Mouse (Mus musculus) heart, postnatal 0 days (tissue): ENCODE measurements at regions not wholly inside any gene's neighbourhood (a gene's known extent, or its start where the extent isn't known, plus 50 kb on each side); places are given as distances from the start of the nearest gene placed in this dataset.

Experiments used
- ATAC-seq: fragments of 200-750 bp; cut with Nextera tagmentation; 2 replicates; pipeline ENCODE4 v1.8.0; 2017; ENCODE audit warnings: low read depth, moderate number of reproducible peaks, moderate library complexity; ENCODE audit not compliant: insufficient read depth
- DNase-seq: peaks from one replicate; pipeline ENCODE4 v3.0.0-alpha.2; 2016; ENCODE audit warnings: low spot score
- H3K27ac ChIP-seq: fragments of 300-500 bp; sonication (generic); 2 replicates; pipeline ENCODE4 v1.5.1; 2014; ENCODE audit warnings: low read depth, mild to moderate bottlenecking
- H3K27me3 ChIP-seq: fragments of 300-500 bp; sonication (generic); 2 replicates; pipeline ENCODE4 v1.6.1; 2014; ENCODE audit warnings: low read length, mixed read lengths; ENCODE audit not compliant: control insufficient read depth, insufficient read depth
- H3K36me3 ChIP-seq: fragments of 300-500 bp; sonication (generic); replicated peaks from 2 replicates; pipeline ENCODE4 v1.6.1; 2014; ENCODE audit warnings: low read length, mixed read lengths; ENCODE audit not compliant: control insufficient read depth, insufficient read depth
- H3K4me1 ChIP-seq: fragments of 300-500 bp; sonication (generic); 2 replicates; pipeline ENCODE4 v1.6.1; 2014; ENCODE audit warnings: antibody characterized with exemption; ENCODE audit not compliant: control insufficient read depth, insufficient read depth
- H3K4me2 ChIP-seq: fragments of 300-500 bp; sonication (generic); 2 replicates; pipeline ENCODE4 v1.6.1; 2014; ENCODE audit warnings: low read depth, mild to moderate bottlenecking, low read length, moderate library complexity
- H3K4me3 ChIP-seq: fragments of 300-500 bp; sonication (generic); 2 replicates; pipeline ENCODE4 v1.5.1; 2014; ENCODE audit warnings: low read depth, low read length
- H3K9ac ChIP-seq: fragments of 300-500 bp; sonication (generic); replicated peaks from 2 replicates; pipeline ENCODE4 v1.6.1; 2014; ENCODE audit warnings: low read depth, low read length, mixed read lengths
- H3K9me3 ChIP-seq: fragments of 300-500 bp; sonication (generic); replicated peaks from 2 replicates; pipeline ENCODE4 v1.6.1; 2016; ENCODE audit warnings: low read length; ENCODE audit not compliant: control insufficient read depth
- CTCF ChIP-seq: IDR thresholded peaks from 2 replicates; pipeline ENCODE4 v1.5.1; 2016; ENCODE audit warnings: antibody characterized with exemption, control low read depth, low read depth
- EP300 ChIP-seq: IDR thresholded peaks from 2 replicates; pipeline ENCODE4 v1.6.1; 2016; ENCODE audit warnings: antibody characterized with exemption, low read depth
- WGBS: fragments of 180-500 bp; shearing (Covaris S2); extraction: QIAGEN DNeasy Blood & Tissue Kit; methylation state at CpG from one replicate; pipeline ENCODE4 v1.1.7; 2014; 5-methylcytosine and 5-hydroxymethylcytosine counted together

GRCm38 (mm10) chr15:51673483-51673882 is 2211.2 kb upstream of the Gm7489 start:
- no peak overlapping the region for H3K9ac ChIP-seq
- H3K4me2 ChIP-seq, result no peak overlapping the region
- ATAC-seq (no peak), DNase-seq (no peak)
- H3K27me3 ChIP-seq, result no peaks in the 10 kb centered on the region
- TF ChIP-seq EP300 (no peak), CTCF (no peak)
- H3K9me3 ChIP-seq, result no peaks in the 10 kb centered on the region
- H3K4me1 ChIP-seq, result no peaks in the 10 kb centered on the region
- 90% methylated on average over 1 of the region's 1 CpGs for WGBS
- H3K4me3 ChIP-seq, result no peak overlapping the region
- no peaks in the 10 kb centered on the region for H3K36me3 ChIP-seq
- H3K27ac ChIP-seq, result no peak overlapping the region

GRCm38 (mm10) chr15:51675291-51675690 is 2209.4 kb upstream of the Gm7489 start:
- TF ChIP-seq EP300 (no peak), CTCF (no peak)
- WGBS, result 74% methylated on average over 4 of the region's 4 CpGs
- no peak for DNase-seq
- Histone ChIP-seq H3K9ac (no peak overlapping the region), H3K4me2 (no peak overlapping the region), H3K36me3 (no peaks in the 10 kb centered on the region), H3K4me1 (no peaks in the 10 kb centered on the region), H3K4me3 (no peak overlapping the region), H3K27ac (no peak overlapping the region), H3K27me3 (no peaks in the 10 kb centered on the region), H3K9me3 (no peaks in the 10 kb centered on the region)
- no peak for ATAC-seq

- no peak overlapping the region for H3K27ac ChIP-seq
- H3K4me2 ChIP-seq, result no peak overlapping the region
- ATAC-seq (no peak), DNase-seq (no peak)
- H3K36me3 ChIP-seq, result no peaks in the 10 kb centered on the region
- no peak overlapping the region for H3K4me3 ChIP-seq
- no peak for TF ChIP-seq CTCF
- TF ChIP-seq EP300, result no peak
- no peaks in the 10 kb centered on the region for H3K27me3 ChIP-seq
- H3K9me3 ChIP-seq, result no peaks in the 10 kb centered on the region
- H3K9ac ChIP-seq, result no peak overlapping the region
- 82% methylated on average over 3 of the region's 3 CpGs for WGBS
- H3K4me1 ChIP-seq, result no peaks in the 10 kb centered on the region
These were observed 2208.0 kb upstream of the Gm7489 start for GRCm38 (mm10) chr15:51676694-51677093.

GRCm38 (mm10) chr15:51677266-51677665 is 2207.4 kb upstream of the Gm7489 start:
- 67% methylated on average over 4 of the region's 4 CpGs for WGBS
- ATAC-seq, result no peak
- Histone ChIP-seq H3K36me3 (no peaks in the 10 kb centered on the region), H3K9me3 (no peaks in the 10 kb centered on the region), H3K4me2 (no peak overlapping the region), H3K9ac (no peak overlapping the region), H3K4me3 (no peak overlapping the region), H3K27me3 (no peaks in the 10 kb centered on the region), H3K27ac (no peak overlapping the region), H3K4me1 (no peaks in the 10 kb centered on the region)
- DNase-seq, result no peak
- peak; percentile 14; the same call in 1 of the 2 replicates for TF ChIP-seq CTCF
- TF ChIP-seq EP300, result no peak

GRCm38 (mm10) chr15:51679186-51679902 is 2205.4 kb upstream of the Gm7489 start:
- H3K27me3 ChIP-seq, result no peaks in the 10 kb centered on the region
- no peaks in the 10 kb centered on the region for H3K9me3 ChIP-seq
- H3K9ac ChIP-seq, result no peak overlapping the region
- ATAC-seq (no peak), DNase-seq (no peak)
- TF ChIP-seq CTCF (no peak), EP300 (no peak)
- no peaks in the 10 kb centered on the region for H3K36me3 ChIP-seq
- no peak overlapping the region for H3K4me2 ChIP-seq
- WGBS, result 52% methylated on average over 12 of the region's 12 CpGs
- H3K27ac ChIP-seq, result no peak overlapping the region
- H3K4me1 ChIP-seq, result no peaks in the 10 kb centered on the region
- no peak overlapping the region for H3K4me3 ChIP-seq

- Histone ChIP-seq H3K36me3 (no peaks in the 10 kb centered on the region), H3K9ac (no peak overlapping the region), H3K4me2 (no peak overlapping the region), H3K9me3 (no peaks in the 10 kb centered on the region), H3K27me3 (no peaks in the 10 kb centered on the region), H3K27ac (no peak overlapping the region), H3K4me3 (no peak overlapping the region), H3K4me1 (no peaks in the 10 kb centered on the region)
- TF ChIP-seq CTCF (no peak), EP300 (no peak)
- no peak for ATAC-seq
- no peak for DNase-seq
These were observed 2204.2 kb upstream of the Gm7489 start for GRCm38 (mm10) chr15:51680494-51680893.
